Mouse (Mus musculus): ENCODE measurements around the gene Rasa3. TPM values are rescaled to one million over a fixed set of nuclear protein-coding genes. Genes with fewer than 3 reads are reported as not detected.

The Rasa3 gene
- polyA plus RNA-seq, 1 experiment from 2014 or later, result 33.2 TPM

DNA sequence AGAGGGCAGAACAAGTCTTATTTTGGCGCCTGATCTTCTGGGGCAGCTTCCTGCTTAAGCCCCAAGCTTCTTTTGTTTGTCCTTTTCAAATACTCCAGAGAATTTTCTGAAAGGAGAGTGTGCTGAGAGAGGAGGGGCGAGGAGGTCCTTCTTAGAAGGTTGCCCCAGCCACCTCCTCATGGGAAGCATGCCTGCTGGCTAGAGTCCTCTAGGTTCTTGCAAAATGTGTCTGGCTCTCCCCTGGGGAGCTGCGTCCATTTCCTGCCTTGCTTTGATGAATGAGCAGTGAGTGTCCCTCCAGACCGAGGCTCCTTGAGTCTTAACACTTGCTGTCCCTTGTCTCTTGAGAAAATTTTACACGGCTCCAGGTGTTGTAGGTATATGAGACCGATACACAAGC, 11.1 kb upstream of the Rasa3 start:
- Histone ChIP-seq H3K27me3 (ENCODE audit: control insufficient read depth, insufficient read depth, low read depth, low read length) (no peaks in the 10 kb centered on the region), H3K4me3 (ENCODE audit: low read depth, low read length) (no peak overlapping the region), H3K4me2 (ENCODE audit: low read length) (no peak overlapping the region), H3K9ac (ENCODE audit: low read depth, low read length) (no peak overlapping the region), H3K27ac (ENCODE audit: low read length) (no peak overlapping the region), H3K36me3 (ENCODE audit: control insufficient read depth, insufficient read depth, low read length) (no peaks in the 10 kb centered on the region), H3K4me1 (ENCODE audit: control insufficient read depth, insufficient read depth, low read length) (0 out of 2 replicates have a peak, but pooled peaks cover 2% of the 10 kb centered on the region), H3K9me3 (replicated peaks; ENCODE audit: control insufficient read depth, low read length, poor library complexity, severe bottlenecking) (no peaks in the 10 kb centered on the region)
- WGBS, result 61% methylated on average over 6 of the region's 6 CpGs
- no peak for ATAC-seq

DNA sequence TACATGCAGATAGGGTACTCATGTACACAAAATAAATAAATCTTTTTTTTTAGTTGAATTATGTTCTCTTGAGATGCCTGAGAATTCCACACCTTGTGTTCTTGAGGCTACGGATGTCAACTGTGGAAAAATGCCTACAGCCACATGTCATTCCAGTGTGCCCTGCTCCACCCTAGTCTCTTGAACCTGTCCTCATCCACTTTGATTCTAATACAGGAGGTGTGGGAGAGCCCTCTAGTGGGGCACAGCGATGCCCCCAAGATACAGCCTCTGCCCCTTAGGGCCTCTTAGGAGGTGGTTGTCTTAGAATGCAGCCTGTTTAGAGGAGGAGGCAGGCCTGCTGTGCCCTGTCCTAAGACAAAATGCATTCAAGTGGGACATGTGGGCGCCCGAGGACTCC, 10.5 kb upstream of the Rasa3 start:
- no peak for ATAC-seq
- H3K36me3 ChIP-seq (ENCODE audit: control insufficient read depth, insufficient read depth, low read length), result no peaks in the 10 kb centered on the region
- H3K4me1 ChIP-seq (ENCODE audit: control insufficient read depth, insufficient read depth, low read length), result 0 out of 2 replicates have a peak, but pooled peaks cover 2% of the 10 kb centered on the region
- no peak overlapping the region for H3K4me3 ChIP-seq (ENCODE audit: low read depth, low read length)
- H3K9me3 ChIP-seq (replicated peaks; ENCODE audit: control insufficient read depth, low read length, poor library complexity, severe bottlenecking), result no peaks in the 10 kb centered on the region
- no peak overlapping the region for H3K9ac ChIP-seq (ENCODE audit: low read depth, low read length)
- no peak overlapping the region for H3K27ac ChIP-seq (ENCODE audit: low read length)
- WGBS, result 75% methylated on average over 4 of the region's 4 CpGs
- H3K27me3 ChIP-seq (ENCODE audit: control insufficient read depth, insufficient read depth, low read depth, low read length), result no peaks in the 10 kb centered on the region
- no peak overlapping the region for H3K4me2 ChIP-seq (ENCODE audit: low read length)

DNA sequence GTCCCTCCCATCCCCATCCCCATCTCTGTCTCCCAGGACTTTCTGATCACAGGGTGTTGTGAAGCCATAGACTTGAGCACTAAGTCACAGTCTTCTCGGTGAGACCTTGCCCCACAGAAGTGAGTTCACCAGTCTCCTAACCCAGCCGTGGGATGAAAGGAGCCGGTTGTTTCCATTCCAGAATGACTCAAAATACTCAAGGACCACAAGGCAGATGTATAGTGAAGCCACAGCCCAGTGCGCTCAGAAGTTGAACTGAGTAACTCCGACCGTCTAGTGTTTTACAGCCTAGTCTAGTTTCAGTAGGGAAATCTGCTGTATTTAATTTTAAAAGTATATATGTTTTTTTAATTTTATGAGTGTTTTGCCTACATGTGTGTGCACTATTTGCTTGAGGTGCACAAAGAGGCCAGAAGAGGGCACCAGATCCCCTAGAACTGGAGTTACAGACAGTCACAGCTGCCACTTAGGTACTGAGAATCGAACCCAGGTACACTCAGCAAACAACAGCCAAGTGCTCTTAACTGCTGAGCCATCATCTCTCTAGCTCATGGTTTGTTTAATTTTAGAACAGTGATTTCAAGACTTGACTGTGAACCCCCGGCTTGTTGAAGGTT, 9.8 kb upstream of the Rasa3 start:
- Histone ChIP-seq H3K27me3 (ENCODE audit: control insufficient read depth, insufficient read depth, low read depth, low read length) (no peaks in the 10 kb centered on the region), H3K9me3 (replicated peaks; ENCODE audit: control insufficient read depth, low read length, poor library complexity, severe bottlenecking) (no peaks in the 10 kb centered on the region), H3K9ac (ENCODE audit: low read depth, low read length) (no peak overlapping the region), H3K36me3 (ENCODE audit: control insufficient read depth, insufficient read depth, low read length) (no peaks in the 10 kb centered on the region), H3K4me1 (ENCODE audit: control insufficient read depth, insufficient read depth, low read length) (0 out of 2 replicates have a peak, but pooled peaks cover under 1% of the 10 kb centered on the region), H3K27ac (ENCODE audit: low read length) (no peak overlapping the region), H3K4me3 (ENCODE audit: low read depth, low read length) (no peak overlapping the region), H3K4me2 (ENCODE audit: low read length) (no peak overlapping the region)
- no peak for ATAC-seq
- 95% methylated on average over 8 of the region's 8 CpGs for WGBS

DNA sequence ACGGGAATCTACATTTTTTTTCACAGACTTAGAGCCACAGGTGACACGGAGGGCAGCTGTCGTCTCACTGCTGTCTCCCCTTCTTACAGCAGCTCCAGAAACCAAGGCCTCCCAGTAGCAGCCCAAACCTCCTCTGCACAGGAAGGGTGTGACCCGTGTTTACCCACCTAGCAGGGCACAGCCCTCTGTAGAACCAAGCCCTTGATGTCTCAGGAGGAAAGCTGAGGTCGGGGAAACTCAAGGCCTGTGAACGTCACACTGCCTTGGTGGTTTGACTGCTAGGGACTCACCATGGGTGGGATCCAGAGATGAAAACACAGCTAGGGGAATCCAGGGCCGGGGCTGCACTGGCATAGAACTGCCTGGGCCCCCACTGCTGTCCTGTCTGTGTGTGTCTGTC, 9.0 kb upstream of the Rasa3 start:
- H3K9me3 ChIP-seq (replicated peaks; ENCODE audit: control insufficient read depth, low read length, poor library complexity, severe bottlenecking), result no peaks in the 10 kb centered on the region
- H3K27me3 ChIP-seq (ENCODE audit: control insufficient read depth, insufficient read depth, low read depth, low read length), result no peaks in the 10 kb centered on the region
- H3K9ac ChIP-seq (ENCODE audit: low read depth, low read length), result no peak overlapping the region
- 73% methylated on average over 7 of the region's 7 CpGs for WGBS
- H3K27ac ChIP-seq (ENCODE audit: low read length), result no peak overlapping the region
- H3K36me3 ChIP-seq (ENCODE audit: control insufficient read depth, insufficient read depth, low read length), result no peaks in the 10 kb centered on the region
- H3K4me3 ChIP-seq (ENCODE audit: low read depth, low read length), result no peak overlapping the region
- H3K4me2 ChIP-seq (ENCODE audit: low read length), result no peak overlapping the region
- no peak for ATAC-seq
- H3K4me1 ChIP-seq (ENCODE audit: control insufficient read depth, insufficient read depth, low read length), result no peaks in the 10 kb centered on the region

DNA sequence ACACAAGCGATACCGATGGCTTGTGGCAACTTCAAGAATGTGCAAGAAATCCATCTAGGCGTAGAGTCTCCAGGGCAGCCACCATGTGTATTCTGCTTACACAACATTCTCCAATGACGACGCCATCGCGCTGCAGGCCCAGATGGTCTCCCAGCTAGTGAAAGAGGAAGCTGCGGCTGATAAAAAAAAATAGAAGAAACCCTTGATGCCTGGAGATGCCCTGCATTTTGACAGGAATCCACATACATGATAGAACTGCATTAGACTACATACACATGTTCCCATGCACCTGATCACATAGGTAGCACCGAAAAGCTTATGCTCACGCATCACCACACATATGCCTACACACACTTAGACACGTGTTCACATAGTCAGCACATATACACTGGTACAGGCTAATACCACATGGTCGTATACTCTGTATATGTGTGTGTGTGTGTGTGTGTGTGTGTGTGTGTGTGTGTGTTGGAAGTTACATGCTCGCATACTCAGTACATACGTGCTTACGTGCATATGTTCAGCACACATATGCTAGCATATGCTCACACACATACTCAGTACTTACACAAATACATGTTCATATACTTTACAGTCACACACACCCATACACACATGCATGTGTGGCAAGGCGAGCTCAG, 8.4 kb upstream of the Rasa3 start:
- H3K9ac ChIP-seq (ENCODE audit: low read depth, low read length), result no peak overlapping the region
- no peak for ATAC-seq
- WGBS, result 90% methylated on average over 16 of the region's 16 CpGs
- H3K27me3 ChIP-seq (ENCODE audit: control insufficient read depth, insufficient read depth, low read depth, low read length), result no peaks in the 10 kb centered on the region
- no peak overlapping the region for H3K27ac ChIP-seq (ENCODE audit: low read length)
- no peaks in the 10 kb centered on the region for H3K36me3 ChIP-seq (ENCODE audit: control insufficient read depth, insufficient read depth, low read length)
- no peaks in the 10 kb centered on the region for H3K4me1 ChIP-seq (ENCODE audit: control insufficient read depth, insufficient read depth, low read length)
- no peak overlapping the region for H3K4me2 ChIP-seq (ENCODE audit: low read length)
- H3K9me3 ChIP-seq (replicated peaks; ENCODE audit: control insufficient read depth, low read length, poor library complexity, severe bottlenecking), result no peaks in the 10 kb centered on the region
- no peak overlapping the region for H3K4me3 ChIP-seq (ENCODE audit: low read depth, low read length)

DNA sequence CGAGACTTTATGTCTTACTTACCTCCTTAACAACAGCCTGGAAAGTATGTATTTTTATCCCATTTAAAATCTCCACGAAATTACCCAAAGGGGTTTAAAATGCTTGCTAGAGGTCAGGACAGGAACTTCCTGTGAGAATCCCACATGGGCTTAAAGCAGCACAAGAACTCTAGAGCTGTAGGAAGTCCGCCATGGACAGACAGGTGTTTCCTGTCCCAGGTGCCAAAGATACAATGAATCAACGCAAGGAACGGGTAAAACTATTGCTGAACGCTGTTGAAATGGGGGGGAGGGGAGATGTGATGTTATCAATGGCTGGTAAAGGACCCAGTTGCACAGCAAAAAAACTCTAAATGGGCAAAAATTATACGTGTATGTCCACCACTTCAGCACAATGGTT, 6.7 kb upstream of the Rasa3 start:
- Histone ChIP-seq H3K4me1 (ENCODE audit: control insufficient read depth, insufficient read depth, low read length) (no peaks in the 10 kb centered on the region), H3K4me3 (ENCODE audit: low read depth, low read length) (no peak overlapping the region), H3K9ac (ENCODE audit: low read depth, low read length) (no peak overlapping the region), H3K4me2 (ENCODE audit: low read length) (no peak overlapping the region), H3K36me3 (ENCODE audit: control insufficient read depth, insufficient read depth, low read length) (no peaks in the 10 kb centered on the region), H3K27me3 (ENCODE audit: control insufficient read depth, insufficient read depth, low read depth, low read length) (no peaks in the 10 kb centered on the region), H3K9me3 (replicated peaks; ENCODE audit: control insufficient read depth, low read length, poor library complexity, severe bottlenecking) (no peaks in the 10 kb centered on the region), H3K27ac (ENCODE audit: low read length) (no peak overlapping the region)
- ATAC-seq, result no peak
- WGBS, result 80% methylated on average over 7 of the region's 7 CpGs

DNA sequence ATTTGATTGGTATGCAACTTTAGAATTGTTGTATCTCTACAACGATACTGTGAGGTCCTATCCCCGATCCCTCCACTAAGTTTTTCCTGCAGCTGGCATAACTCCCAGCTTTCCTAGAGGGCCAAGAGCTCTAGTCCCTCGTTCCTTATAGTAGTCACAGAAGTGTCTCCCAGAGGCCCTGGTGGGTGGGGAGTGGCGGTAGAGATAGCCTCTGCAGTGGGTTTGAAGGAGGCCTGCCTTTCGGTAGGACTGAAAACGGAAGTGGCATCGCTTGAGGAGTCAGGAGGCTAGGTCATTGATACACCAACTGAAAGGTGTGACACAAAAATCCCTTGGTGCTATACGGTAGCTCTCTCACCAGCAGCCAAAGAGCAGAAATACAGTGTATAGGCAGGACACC, 779 bp upstream of the Rasa3 start:
- no peaks in the 10 kb centered on the region for H3K36me3 ChIP-seq (ENCODE audit: control insufficient read depth, insufficient read depth, low read length)
- H3K9ac ChIP-seq (ENCODE audit: low read depth, low read length), result peak overlapping the region; percentile 51
- H3K4me2 ChIP-seq (ENCODE audit: low read length), result peak overlapping the region; percentile 82
- peak overlapping the region; percentile 3; the same call in 1 of the 2 replicates for H3K27ac ChIP-seq (ENCODE audit: low read length)
- peak overlapping the region; percentile 91; the same call in 1 of the 2 replicates for H3K4me3 ChIP-seq (ENCODE audit: low read depth, low read length)
- H3K27me3 ChIP-seq (ENCODE audit: control insufficient read depth, insufficient read depth, low read depth, low read length), result no peaks in the 10 kb centered on the region
- ATAC-seq, result no peak
- peaks cover 26% of the 10 kb centered on the region for H3K4me1 ChIP-seq (ENCODE audit: control insufficient read depth, insufficient read depth, low read length)
- no peaks in the 10 kb centered on the region for H3K9me3 ChIP-seq (replicated peaks; ENCODE audit: control insufficient read depth, low read length, poor library complexity, severe bottlenecking)
- WGBS, result 38% methylated on average over 8 of the region's 8 CpGs

DNA sequence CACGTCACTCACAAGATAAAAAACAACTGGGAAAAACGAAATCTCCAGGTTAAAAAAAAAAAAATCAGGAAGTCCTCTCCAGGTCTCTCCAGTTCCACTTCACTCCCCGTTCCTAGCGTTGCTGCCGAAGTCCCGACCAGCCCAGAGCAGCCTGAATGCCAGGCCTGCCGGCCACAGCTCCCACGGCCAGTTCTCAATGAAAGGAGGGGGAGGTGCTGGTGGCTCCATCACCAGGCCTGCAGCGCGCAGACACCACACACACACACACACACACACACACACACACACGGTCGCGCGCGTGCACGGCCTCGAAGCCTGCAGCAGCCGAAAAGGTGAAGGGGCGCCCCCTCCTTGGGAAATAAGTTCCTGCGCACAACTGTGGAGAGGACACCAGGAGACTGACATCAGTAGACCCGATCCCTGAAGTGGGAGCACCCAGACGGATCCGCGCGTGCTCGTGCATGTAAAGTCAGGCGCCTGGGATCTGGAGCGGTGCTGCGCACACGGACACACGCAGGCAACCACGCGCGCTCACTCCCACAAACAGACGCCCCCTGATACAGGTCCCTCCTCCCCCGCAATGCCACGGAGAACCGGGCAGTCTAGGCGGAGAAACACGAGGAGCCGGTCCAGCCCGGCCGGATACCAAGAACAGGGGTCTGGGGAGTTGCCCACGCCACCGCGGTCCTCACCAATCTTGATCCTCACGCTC, 546 bp downstream of the Rasa3 start:
- H3K4me2 ChIP-seq (ENCODE audit: low read length), result peak overlapping the region; percentile 82
- under 1% methylated on average over 47 of the region's 47 CpGs for WGBS
- peak overlapping the region; percentile 73 for H3K9ac ChIP-seq (ENCODE audit: low read depth, low read length)
- no peaks in the 10 kb centered on the region for H3K36me3 ChIP-seq (ENCODE audit: control insufficient read depth, insufficient read depth, low read length)
- H3K4me1 ChIP-seq (ENCODE audit: control insufficient read depth, insufficient read depth, low read length), result peaks cover 26% of the 10 kb centered on the region
- H3K9me3 ChIP-seq (replicated peaks; ENCODE audit: control insufficient read depth, low read length, poor library complexity, severe bottlenecking), result no peaks in the 10 kb centered on the region
- no peaks in the 10 kb centered on the region for H3K27me3 ChIP-seq (ENCODE audit: control insufficient read depth, insufficient read depth, low read depth, low read length)
- peak overlapping the region; percentile 91 for H3K4me3 ChIP-seq (ENCODE audit: low read depth, low read length)
- peak overlapping the region; percentile 88 for H3K27ac ChIP-seq (ENCODE audit: low read length)
- ATAC-seq, result peak; percentile 84

DNA sequence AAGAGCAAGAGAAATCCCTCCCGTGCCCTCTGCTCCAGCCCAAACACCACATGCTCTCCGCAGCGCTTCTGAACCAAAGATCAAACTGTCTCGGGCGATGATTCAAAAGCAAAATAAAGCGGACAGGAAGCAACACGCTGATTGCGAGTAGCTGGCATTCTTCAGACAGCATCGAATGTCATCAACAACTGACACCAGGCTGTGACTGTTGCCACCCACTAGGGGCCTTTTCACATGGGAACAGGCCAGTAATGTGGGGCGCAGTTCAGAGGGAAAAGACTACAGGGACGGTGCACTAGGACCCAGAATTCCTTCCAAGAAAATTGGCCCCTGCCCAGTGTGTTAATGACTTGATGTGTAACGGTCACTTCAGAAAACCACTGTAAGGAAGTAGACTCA, 1.1 kb downstream of the Rasa3 start:
- no peaks in the 10 kb centered on the region for H3K36me3 ChIP-seq (ENCODE audit: control insufficient read depth, insufficient read depth, low read length)
- peaks cover 26% of the 10 kb centered on the region for H3K4me1 ChIP-seq (ENCODE audit: control insufficient read depth, insufficient read depth, low read length)
- peak overlapping the region; percentile 82 for H3K4me2 ChIP-seq (ENCODE audit: low read length)
- H3K27ac ChIP-seq (ENCODE audit: low read length), result peak overlapping the region; percentile 88
- ATAC-seq, result 0 out of 2 replicates have a peak, but pooled peaks have one; percentile 14
- H3K9me3 ChIP-seq (replicated peaks; ENCODE audit: control insufficient read depth, low read length, poor library complexity, severe bottlenecking), result no peaks in the 10 kb centered on the region
- peak overlapping the region; percentile 73 for H3K9ac ChIP-seq (ENCODE audit: low read depth, low read length)
- 1% methylated on average over 12 of the region's 12 CpGs for WGBS
- peak overlapping the region; percentile 91 for H3K4me3 ChIP-seq (ENCODE audit: low read depth, low read length)
- H3K27me3 ChIP-seq (ENCODE audit: control insufficient read depth, insufficient read depth, low read depth, low read length), result no peaks in the 10 kb centered on the region
